Mouse (Mus musculus): ENCODE data around the gene Mcf2l. TPM values are rescaled to one million over a fixed set of nuclear protein-coding genes. Genes with fewer than 3 reads are reported as not detected.
A peak's percentile ranks its signal among the peaks of the same experiment; 100 is the strongest.

Gene Mcf2l
- 80.3 and 99.0 TPM in 2 replicates for polyA plus RNA-seq (2015; fragmentation: Nextera tagmentation; extraction: Ambion mirVana)

DNA sequence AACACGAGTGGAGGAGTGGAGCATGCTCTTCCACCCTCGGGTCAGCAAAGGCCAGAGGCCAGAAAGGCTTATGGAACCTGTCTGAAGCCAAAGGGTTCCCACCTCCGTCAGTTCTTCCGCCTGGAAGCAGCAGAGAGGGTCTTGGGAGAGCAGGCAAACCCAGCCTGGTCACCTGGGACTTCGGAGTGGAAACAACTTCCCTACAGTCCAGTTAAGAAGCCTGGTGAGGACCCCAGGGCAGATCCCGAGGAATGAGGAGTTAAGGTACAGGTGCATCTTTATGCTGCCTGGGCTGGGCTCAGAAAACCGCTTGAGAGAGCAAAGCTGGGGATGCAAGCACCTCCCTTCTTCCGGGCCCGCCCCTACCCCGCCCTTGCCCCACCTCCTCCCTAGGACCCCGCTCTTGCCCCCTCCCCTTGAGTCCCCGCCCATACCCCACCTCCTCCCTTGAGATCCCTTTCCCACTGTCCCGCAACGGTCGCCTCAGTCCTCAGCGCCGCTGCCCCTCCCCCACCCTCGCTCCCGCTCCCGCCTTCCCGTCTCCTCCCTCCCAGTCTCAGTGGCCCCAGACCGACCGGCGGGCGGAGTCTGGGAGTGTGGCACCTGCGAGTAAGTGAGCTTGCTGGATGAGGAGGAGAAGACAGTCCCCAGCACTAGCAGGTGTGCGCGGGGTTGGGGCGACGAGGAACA is at the start of gene Mcf2l:
TSS of gene Mcf2l (plus strand) at position 450 of the 690 bp plus-strand sequence.
- peak within 1 kb of the TSS; percentile 60 for H3K4me3 ChIP-seq
- no peaks in the 10 kb centered on the region for H3K36me3 ChIP-seq (ENCODE audit: poor library complexity, severe bottlenecking)
- no peaks in the 10 kb centered on the region for H3K9me3 ChIP-seq (replicated peaks)
- H3K9ac ChIP-seq, result peak within 1 kb of the TSS; percentile 72
- WGBS, result 1% methylated on average over 26 of the region's 30 CpGs
- H3K27me3 ChIP-seq, result no peaks in the 10 kb centered on the region
- H3K4me2 ChIP-seq, result peak within 1 kb of the TSS; percentile 66
- H3K27ac ChIP-seq, result peak within 1 kb of the TSS; percentile 86
- peaks cover 67% of the 10 kb centered on the region for H3K4me1 ChIP-seq
- peak; percentile 73 for ATAC-seq

DNA sequence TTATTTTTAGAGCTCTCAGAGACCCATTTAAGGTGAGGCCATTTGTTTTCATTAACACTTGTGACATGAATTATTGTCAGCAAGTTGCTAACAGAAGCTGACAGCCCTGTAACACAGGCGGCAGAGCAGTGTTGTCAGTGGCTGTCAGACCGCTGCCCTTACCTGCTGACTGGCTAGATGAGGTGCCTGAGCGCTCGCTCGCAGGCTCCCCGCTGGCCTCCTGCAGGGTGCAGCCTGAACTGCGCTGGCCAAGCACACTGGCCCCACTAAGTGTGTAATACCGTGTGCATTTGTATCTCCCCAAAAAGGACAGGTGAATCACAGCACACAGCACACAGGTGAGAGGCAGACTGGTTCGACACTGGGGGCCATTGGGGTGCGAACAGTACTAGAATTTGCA is 49.0 kb upstream of the Mcf2l start:
- Histone ChIP-seq H3K27me3 (no peaks in the 10 kb centered on the region), H3K4me2 (no peak overlapping the region), H3K9ac (no peak overlapping the region), H3K36me3 (ENCODE audit: poor library complexity, severe bottlenecking) (peaks cover 85% of the 10 kb centered on the region), H3K4me3 (no peak overlapping the region), H3K27ac (no peak overlapping the region), H3K9me3 (replicated peaks) (no peaks in the 10 kb centered on the region), H3K4me1 (no peaks in the 10 kb centered on the region)
- ATAC-seq, result no peak
- WGBS, result 63% methylated on average over 10 of the region's 10 CpGs

DNA sequence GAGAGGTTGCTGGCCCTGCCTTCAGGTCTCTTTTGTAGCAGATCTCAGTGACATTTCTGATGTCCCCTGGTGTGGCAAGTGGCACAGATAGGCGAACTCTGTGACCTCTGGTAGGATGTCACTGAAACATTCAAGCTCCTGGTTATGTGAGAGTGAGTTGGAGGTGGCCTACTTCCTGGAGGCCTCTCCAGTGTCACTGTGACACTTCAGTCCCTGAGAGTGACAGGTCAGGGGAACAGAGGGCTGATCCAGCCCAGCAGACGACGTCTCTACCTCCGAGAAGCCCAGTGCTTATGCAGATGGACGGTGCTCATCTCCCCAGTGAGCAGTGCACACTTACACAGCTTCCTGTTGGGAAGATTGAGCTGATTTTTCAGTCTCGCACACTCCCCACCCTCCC is 48.4 kb upstream of the Mcf2l start:
- H3K36me3 ChIP-seq (ENCODE audit: poor library complexity, severe bottlenecking), result peaks cover 85% of the 10 kb centered on the region
- no peak overlapping the region for H3K4me3 ChIP-seq
- 83% methylated on average over 6 of the region's 6 CpGs for WGBS
- ATAC-seq, result no peak
- no peaks in the 10 kb centered on the region for H3K4me1 ChIP-seq
- H3K27me3 ChIP-seq, result no peaks in the 10 kb centered on the region
- no peak overlapping the region for H3K9ac ChIP-seq
- H3K27ac ChIP-seq, result no peak overlapping the region
- no peak overlapping the region for H3K4me2 ChIP-seq
- H3K9me3 ChIP-seq (replicated peaks), result no peaks in the 10 kb centered on the region

DNA sequence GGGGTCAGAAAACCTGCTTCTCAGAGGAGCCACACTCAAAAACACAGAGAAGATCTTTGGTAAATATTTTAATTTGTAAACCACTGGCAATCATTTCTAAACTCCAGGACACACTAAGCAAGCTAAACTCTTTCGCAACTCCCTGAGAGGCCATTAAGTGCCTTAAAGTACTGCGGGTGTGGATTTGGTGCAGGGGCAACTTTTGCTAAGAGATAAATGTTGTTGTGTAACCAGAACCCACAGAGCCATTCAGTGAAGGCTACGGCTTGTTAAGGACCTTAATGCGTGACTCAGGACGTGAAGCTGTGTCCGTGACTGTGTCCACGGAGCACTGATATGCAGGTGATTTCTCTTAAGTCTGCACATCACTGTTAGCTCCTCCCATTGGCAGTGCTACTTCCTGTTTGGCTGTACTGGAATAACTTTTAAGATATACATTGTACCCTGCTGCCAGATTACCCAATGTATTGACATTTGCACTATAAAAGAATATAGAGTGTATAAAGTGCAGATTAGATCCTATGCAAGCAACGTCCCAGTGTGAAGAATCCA is 47.8 kb upstream of the Mcf2l start:
- Histone ChIP-seq H3K9ac (no peak overlapping the region), H3K27ac (no peak overlapping the region), H3K4me1 (no peaks in the 10 kb centered on the region), H3K36me3 (ENCODE audit: poor library complexity, severe bottlenecking) (peaks cover 89% of the 10 kb centered on the region), H3K9me3 (replicated peaks) (no peaks in the 10 kb centered on the region), H3K27me3 (no peaks in the 10 kb centered on the region), H3K4me3 (no peak overlapping the region), H3K4me2 (no peak overlapping the region)
- ATAC-seq, result no peak
- WGBS, result 93% methylated on average over 8 of the region's 8 CpGs

DNA sequence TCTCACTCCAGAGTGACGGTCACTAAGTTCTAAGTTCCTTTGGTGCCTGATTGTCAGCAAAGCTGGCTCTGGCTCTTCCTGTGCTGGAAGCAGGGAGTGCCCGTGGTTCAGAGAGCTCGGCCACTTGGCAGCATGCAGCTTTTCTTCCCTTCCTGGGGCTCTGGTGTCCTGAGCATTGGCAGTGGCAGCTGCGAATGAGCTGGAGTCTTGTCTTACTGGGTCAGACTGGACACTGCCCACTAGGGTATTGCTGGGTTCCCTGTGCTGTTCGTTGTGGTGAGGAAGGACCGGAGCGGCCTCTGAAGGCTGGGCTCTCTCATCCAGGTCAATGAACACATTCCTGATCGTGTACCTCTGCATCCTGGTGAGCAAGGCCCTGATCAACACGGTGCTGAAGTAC is 46.5 kb upstream of the Mcf2l start:
- 95% methylated on average over 9 of the region's 9 CpGs for WGBS
- Histone ChIP-seq H3K4me3 (no peak overlapping the region), H3K9me3 (replicated peaks) (no peaks in the 10 kb centered on the region), H3K36me3 (ENCODE audit: poor library complexity, severe bottlenecking) (peaks cover 89% of the 10 kb centered on the region), H3K4me1 (peaks cover 9% of the 10 kb centered on the region), H3K9ac (no peak overlapping the region), H3K27ac (no peak overlapping the region), H3K4me2 (no peak overlapping the region), H3K27me3 (no peaks in the 10 kb centered on the region)
- no peak for ATAC-seq

DNA sequence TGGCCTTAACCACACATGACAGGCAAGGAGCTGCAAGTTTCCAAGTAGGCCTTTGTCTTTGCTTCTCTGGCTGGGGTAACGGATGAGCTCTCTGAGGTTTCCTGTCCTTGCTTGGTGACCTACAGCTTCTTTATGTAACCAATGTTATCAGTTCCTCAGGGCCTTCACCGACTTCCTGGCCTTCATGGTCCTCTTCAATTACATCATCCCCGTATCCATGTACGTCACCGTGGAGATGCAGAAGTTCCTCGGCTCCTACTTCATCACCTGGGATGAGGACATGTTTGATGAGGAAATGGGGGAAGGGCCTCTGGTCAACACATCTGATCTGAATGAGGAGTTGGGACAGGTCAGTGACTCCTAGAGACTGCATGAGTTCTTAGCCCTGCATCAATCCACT is 45.3 kb upstream of the Mcf2l start:
- peaks cover 89% of the 10 kb centered on the region for H3K36me3 ChIP-seq (ENCODE audit: poor library complexity, severe bottlenecking)
- no peaks in the 10 kb centered on the region for H3K27me3 ChIP-seq
- no peaks in the 10 kb centered on the region for H3K9me3 ChIP-seq (replicated peaks)
- no peak overlapping the region for H3K4me3 ChIP-seq
- WGBS, result 94% methylated on average over 6 of the region's 6 CpGs
- no peak overlapping the region for H3K9ac ChIP-seq
- no peak overlapping the region for H3K4me2 ChIP-seq
- ATAC-seq, result no peak
- no peak overlapping the region for H3K27ac ChIP-seq
- peaks cover 12% of the 10 kb centered on the region for H3K4me1 ChIP-seq

DNA sequence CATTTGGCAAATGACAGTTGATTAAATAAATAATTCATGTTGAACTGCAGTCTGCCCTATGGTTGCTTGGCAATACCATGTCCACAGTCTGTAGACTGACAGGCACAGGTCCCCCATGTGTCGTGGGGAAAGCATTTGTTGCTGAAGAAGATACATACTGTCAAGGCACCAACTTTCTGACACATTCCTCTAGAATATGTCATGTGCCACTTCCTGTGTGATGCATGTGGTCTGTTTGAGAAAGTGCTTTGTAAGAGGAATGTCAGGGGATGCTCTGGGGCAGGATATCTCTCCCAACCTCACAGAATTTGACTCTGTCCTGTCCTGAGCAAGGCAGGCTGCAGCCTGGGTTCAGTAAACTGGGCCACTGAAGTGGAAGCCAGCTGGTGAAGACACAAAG is 44.2 kb upstream of the Mcf2l start:
- 80% methylated on average over 1 of the region's 1 CpGs for WGBS
- Histone ChIP-seq H3K4me1 (peaks cover 12% of the 10 kb centered on the region), H3K9me3 (replicated peaks) (no peaks in the 10 kb centered on the region), H3K9ac (no peak overlapping the region), H3K4me2 (no peak overlapping the region), H3K36me3 (ENCODE audit: poor library complexity, severe bottlenecking) (peaks cover 94% of the 10 kb centered on the region), H3K27ac (no peak overlapping the region), H3K27me3 (no peaks in the 10 kb centered on the region), H3K4me3 (no peak overlapping the region)
- no peak for ATAC-seq

DNA sequence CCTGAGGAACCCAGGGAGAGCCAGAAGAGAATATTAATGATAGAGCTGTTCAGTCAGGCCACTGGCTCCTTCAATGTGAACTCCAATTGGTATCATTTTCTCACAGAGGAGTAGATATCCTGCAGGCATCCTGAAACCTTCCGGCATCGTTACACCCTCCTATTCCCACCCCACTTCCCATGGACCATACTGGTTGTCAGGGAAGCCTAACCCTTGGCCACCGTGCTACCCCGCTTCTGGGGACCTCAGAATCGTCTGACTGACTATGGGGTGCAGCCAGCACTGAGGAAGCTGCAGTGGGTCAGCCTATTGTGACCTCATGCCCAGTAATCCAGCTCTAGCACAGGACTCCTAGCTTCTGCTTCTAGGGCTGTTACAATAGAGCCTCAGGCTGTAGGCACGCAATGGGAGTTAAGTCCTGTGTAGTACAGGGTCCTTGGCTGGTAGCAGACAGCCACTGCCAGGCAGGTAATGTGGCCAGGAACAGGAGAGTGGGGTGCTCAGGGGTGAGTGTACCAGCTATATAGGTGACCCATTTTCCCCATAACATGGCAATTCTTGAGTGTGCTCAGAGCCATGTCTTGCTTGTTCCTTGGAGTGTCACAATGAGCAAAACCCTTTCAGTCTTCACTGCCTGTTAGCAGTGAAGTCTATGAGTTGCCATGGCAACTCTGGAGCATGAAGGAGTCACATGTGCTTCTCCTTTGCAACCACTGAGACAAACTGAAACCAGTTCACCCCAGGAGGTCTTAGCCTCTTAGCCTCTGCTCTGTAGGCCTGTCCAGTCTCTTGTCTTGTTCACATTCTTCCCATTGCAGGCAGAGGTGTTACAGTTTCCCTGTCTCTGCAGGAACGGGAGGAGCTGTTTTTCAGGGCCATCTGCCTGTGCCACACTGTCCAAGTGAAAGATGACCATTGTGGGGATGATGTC is 41.7 kb upstream of the Mcf2l start:
- Histone ChIP-seq H3K9ac (0 out of 2 replicates have a peak overlapping the region, but pooled peaks have one; percentile 23), H3K27ac (peak overlapping the region; percentile 76), H3K4me2 (no peak overlapping the region), H3K4me3 (no peak overlapping the region), H3K9me3 (replicated peaks) (no peaks in the 10 kb centered on the region), H3K36me3 (ENCODE audit: poor library complexity, severe bottlenecking) (peaks cover 93% of the 10 kb centered on the region), H3K4me1 (peaks cover 12% of the 10 kb centered on the region), H3K27me3 (no peaks in the 10 kb centered on the region)
- WGBS, result 58% methylated on average over 7 of the region's 7 CpGs
- ATAC-seq, result peak; percentile 70

DNA sequence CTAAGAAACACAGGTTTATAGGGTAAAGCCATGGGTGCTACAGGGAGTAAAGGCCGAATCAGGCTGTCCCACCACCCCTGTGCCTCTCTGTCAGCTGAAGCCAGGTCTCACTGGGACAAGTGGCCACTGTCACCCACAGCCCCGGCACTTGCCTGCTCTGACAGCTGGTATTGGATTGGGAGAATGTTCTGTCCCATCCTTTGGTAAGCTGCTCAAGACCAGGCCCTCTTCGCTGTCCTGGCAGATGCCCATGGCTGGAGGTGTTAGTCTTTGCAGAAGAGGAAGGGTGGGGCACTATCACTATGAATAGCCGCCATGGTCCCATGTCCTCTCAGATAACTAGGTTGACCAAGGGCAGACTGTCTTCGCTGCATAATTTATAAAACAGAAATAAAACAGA is 40.0 kb upstream of the Mcf2l start:
- H3K9ac ChIP-seq, result no peak overlapping the region
- no peak for ATAC-seq
- H3K36me3 ChIP-seq (ENCODE audit: poor library complexity, severe bottlenecking), result peaks cover 91% of the 10 kb centered on the region
- no peak overlapping the region for H3K4me2 ChIP-seq
- H3K27ac ChIP-seq, result no peak overlapping the region
- H3K27me3 ChIP-seq, result no peaks in the 10 kb centered on the region
- no peak overlapping the region for H3K4me3 ChIP-seq
- H3K4me1 ChIP-seq, result peaks cover 12% of the 10 kb centered on the region
- H3K9me3 ChIP-seq (replicated peaks), result no peaks in the 10 kb centered on the region
- WGBS, result 92% methylated on average over 5 of the region's 5 CpGs

DNA sequence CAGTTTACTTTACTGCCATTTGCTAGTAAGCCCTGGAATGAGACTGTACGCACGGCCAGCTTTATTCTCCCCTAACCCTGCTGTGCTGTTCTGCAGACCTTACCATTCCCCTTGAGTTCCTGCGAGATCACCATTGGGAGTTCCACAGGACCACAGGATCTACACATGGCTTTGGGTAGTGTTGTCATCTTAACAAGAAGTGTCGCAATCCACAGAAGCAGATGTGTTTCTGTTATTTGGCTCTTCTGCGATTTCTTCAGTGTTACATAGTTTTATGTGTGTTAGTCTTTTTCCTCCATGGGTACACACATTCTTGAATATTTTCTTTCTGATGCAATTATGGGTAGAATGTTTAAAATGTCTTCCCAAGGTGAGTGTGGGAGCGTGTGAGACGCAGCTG is 32.8 kb upstream of the Mcf2l start:
- Histone ChIP-seq H3K9ac (no peak overlapping the region), H3K4me1 (no peaks in the 10 kb centered on the region), H3K36me3 (ENCODE audit: poor library complexity, severe bottlenecking) (peaks cover 88% of the 10 kb centered on the region), H3K4me3 (no peak overlapping the region), H3K4me2 (no peak overlapping the region), H3K27me3 (no peaks in the 10 kb centered on the region), H3K27ac (no peak overlapping the region), H3K9me3 (replicated peaks) (no peaks in the 10 kb centered on the region)
- no peak for ATAC-seq
- WGBS, result 89% methylated on average over 7 of the region's 7 CpGs

DNA sequence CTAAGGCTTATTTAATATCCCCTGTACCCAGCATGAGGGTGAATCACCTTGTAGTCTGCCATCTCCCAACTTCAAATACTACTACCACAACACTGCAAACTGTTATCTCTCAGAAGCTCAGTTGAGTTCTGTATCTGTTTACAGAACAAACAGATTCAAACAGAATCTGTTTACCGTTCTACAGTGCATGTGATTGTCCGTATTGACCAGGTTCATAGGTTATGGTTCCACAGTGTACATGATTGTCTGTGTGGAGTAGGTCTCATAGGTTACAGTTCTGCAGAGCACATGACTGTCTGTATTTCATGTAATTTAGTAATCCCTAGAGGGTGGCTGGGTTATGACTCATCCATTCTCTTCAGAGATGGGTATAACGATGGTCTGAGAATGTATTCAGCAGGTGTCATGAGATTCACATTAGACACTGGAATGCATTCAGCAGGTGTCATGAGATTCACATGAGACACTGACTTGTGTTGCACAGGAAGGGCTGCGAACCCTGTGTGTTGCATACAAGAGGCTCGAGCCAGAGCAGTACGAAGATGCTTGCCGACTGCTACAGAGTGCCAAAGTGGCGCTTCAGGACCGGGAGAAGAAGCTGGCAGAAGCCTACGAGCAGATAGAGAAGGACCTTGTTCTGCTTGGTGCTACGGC is 31.1 kb upstream of the Mcf2l start:
- H3K4me2 ChIP-seq, result no peak overlapping the region
- H3K4me1 ChIP-seq, result no peaks in the 10 kb centered on the region
- H3K9me3 ChIP-seq (replicated peaks), result no peaks in the 10 kb centered on the region
- ATAC-seq, result no peak
- H3K36me3 ChIP-seq (ENCODE audit: poor library complexity, severe bottlenecking), result peaks cover 86% of the 10 kb centered on the region
- no peak overlapping the region for H3K9ac ChIP-seq
- no peaks in the 10 kb centered on the region for H3K27me3 ChIP-seq
- no peak overlapping the region for H3K27ac ChIP-seq
- WGBS, result 95% methylated on average over 11 of the region's 11 CpGs
- no peak overlapping the region for H3K4me3 ChIP-seq
